Mouse (Mus musculus) CH12F3 (cell line): ENCODE results near the gene Efna5.

Experiments used
- in situ Hi-C: fragments of 300-500 bp; cut with MboI; formaldehyde crosslinking; loops from 2 replicates; pipeline ENCODE4 v1.14.3; 2020; ENCODE audit warnings: low sequenced_read_pairs

Gene Efna5

GRCm38 (mm10) chr17:62789291-62790290 lies 91.5 kb downstream of the Efna5 start:
- in situ Hi-C loops, result no loop called here

GRCm38 (mm10) chr17:62788783-62789182 lies 92.3 kb downstream of the Efna5 start:
- in situ Hi-C loops, result no loop called here

GRCm38 (mm10) chr17:62787855-62788254 lies 93.3 kb downstream of the Efna5 start:
- in situ Hi-C loops, result no loop called here

GRCm38 (mm10) chr17:62786602-62786907 lies 94.6 kb downstream of the Efna5 start:
- in situ Hi-C loops, result no loop called here

- in situ Hi-C loops, result no loop called here
Measured at GRCm38 (mm10) chr17:62785781-62786601, 95.1 kb downstream of the Efna5 start.

- in situ Hi-C loops, result no loop called here
Measured at GRCm38 (mm10) chr17:62784274-62785171, 96.6 kb downstream of the Efna5 start.

- in situ Hi-C loops, result no loop called here
Measured at GRCm38 (mm10) chr17:62783524-62784273, 97.4 kb downstream of the Efna5 start.

GRCm38 (mm10) chr17:62782826-62783404 lies 98.2 kb downstream of the Efna5 start:
- in situ Hi-C loops, result no loop called here

GRCm38 (mm10) chr17:62781120-62781519 lies 100.0 kb downstream of the Efna5 start:
- in situ Hi-C loops, result no loop called here

- in situ Hi-C loops, result no loop called here
Measured at GRCm38 (mm10) chr17:62777858-62778564, 103.1 kb downstream of the Efna5 start.

- in situ Hi-C loops, result no loop called here
Measured at GRCm38 (mm10) chr17:62776710-62777109, 104.4 kb downstream of the Efna5 start.

- in situ Hi-C loops, result no loop called here
Measured at GRCm38 (mm10) chr17:62775976-62776375, 105.1 kb downstream of the Efna5 start.

- in situ Hi-C loops, result no loop called here
Measured at GRCm38 (mm10) chr17:62775401-62775800, 105.7 kb downstream of the Efna5 start.

GRCm38 (mm10) chr17:62774749-62775148 lies 106.4 kb downstream of the Efna5 start:
- in situ Hi-C loops, result no loop called here

GRCm38 (mm10) chr17:62766705-62767104 lies 114.4 kb downstream of the Efna5 start:
- in situ Hi-C loops, result no loop called here

- in situ Hi-C loops, result no loop called here
Measured at GRCm38 (mm10) chr17:62765165-62765564, 116.0 kb downstream of the Efna5 start.

GRCm38 (mm10) chr17:62756951-62757350 lies 124.2 kb downstream of the Efna5 start:
- in situ Hi-C loops, result no loop called here

GRCm38 (mm10) chr17:62755635-62756034 lies 125.5 kb downstream of the Efna5 start:
- in situ Hi-C loops, result no loop called here

GRCm38 (mm10) chr17:62754638-62755037 lies 126.5 kb downstream of the Efna5 start:
- in situ Hi-C loops, result no loop called here
